Mouse (Mus musculus) erythroid progenitor cell, adult 5-6 weeks (primary cell): ENCODE results near the gene Nup210. TPM values are rescaled to one million over a fixed set of nuclear protein-coding genes. Genes with fewer than 3 reads are reported as not detected.

Source experiments
- ATAC-seq: replicated peaks from 2 replicates; pipeline ENCODE4 v1.8.0; 2016; ENCODE audit warnings: moderate number of reproducible peaks, mild to moderate bottlenecking, moderate TSS enrichment, inconsistent platforms; ENCODE audit not compliant: poor library complexity, low FRiP score, severe bottlenecking
- total RNA-seq, 2 experiments: library from RNA; stranded (forward) in 1 of 2; stranded (reverse) in 1 of 2; fragments of 150-400 nt in 1 of 2; fragments of 186-747, 209-891 nt in 1 of 2; gene quantifications; 2 replicates each; pipeline versions ENCODE4 v1.2.3 to v1.2.4; 2015 to 2017; ENCODE audit warnings: low replicate concordance in 2 of 2

Gene Nup210
- total RNA-seq, 2 experiments from 2014 or later, result 176 to 274 TPM

GRCm38 (mm10) chr6:90996181-90996580 is 120.4 kb downstream of the Nup210 start:
- ATAC-seq, result no peak

- ATAC-seq, result peak; percentile 88
These were observed 127.8 kb downstream of the Nup210 start, which contains the start of gene Iqsec1 for GRCm38 (mm10) chr6:90988648-90989317. Iqsec1 (minus strand) TSS chr6:90988685.

GRCm38 (mm10) chr6:90988299-90988625 is 128.4 kb downstream of the Nup210 start:
- ATAC-seq, result no peak

- no peak for ATAC-seq
These were observed 128.9 kb downstream of the Nup210 start for GRCm38 (mm10) chr6:90987561-90988298.

- ATAC-seq, result no peak
These were observed 132.5 kb downstream of the Nup210 start for GRCm38 (mm10) chr6:90984101-90984500.

- no peak for ATAC-seq
These were observed 142.3 kb downstream of the Nup210 start for GRCm38 (mm10) chr6:90974279-90974678.

- no peak for ATAC-seq
These were observed 147.2 kb downstream of the Nup210 start for GRCm38 (mm10) chr6:90969341-90969871.

Other genes starting within 250 kb of the Nup210 start
- gene Iqsec1, start 128.1 kb downstream of the Nup210 start, total RNA-seq (2015; ENCODE audit: low replicate concordance), result 88.0 and 89.4 TPM in 2 replicates
- gene Iqsec1, start 128.1 kb downstream of the Nup210 start, total RNA-seq (2017; ENCODE audit: low replicate concordance), result 23.0 and 41.4 TPM in 2 replicates
- gene Hdac11, start 39.8 kb upstream of the Nup210 start, total RNA-seq (2015; ENCODE audit: low replicate concordance), result 15.1 and 20.1 TPM in 2 replicates
- 7.7 and 13.8 TPM in 2 replicates for gene Hdac11, start 39.8 kb upstream of the Nup210 start, total RNA-seq (2017; ENCODE audit: low replicate concordance)
- not detected in 2 replicates for gene Fbln2, start 95.6 kb upstream of the Nup210 start, total RNA-seq (2015; ENCODE audit: low replicate concordance)
- gene Fbln2, start 95.6 kb upstream of the Nup210 start, total RNA-seq (2017; ENCODE audit: low replicate concordance), result not detected in 2 replicates